Mouse (Mus musculus) layer of hippocampus, adult 9-10 months (tissue): ENCODE data around the gene A730049H05Rik.

Experiments used
- DNase-seq: peaks from one replicate; pipeline ENCODE4 v3.0.0; 2022; ENCODE audit warnings: low spot score

Gene A730049H05Rik

GRCm38 (mm10) chr6:92879700-92880265 lies 63.5 kb downstream of the A730049H05Rik start:
- DNase-seq: no peak

DNA sequence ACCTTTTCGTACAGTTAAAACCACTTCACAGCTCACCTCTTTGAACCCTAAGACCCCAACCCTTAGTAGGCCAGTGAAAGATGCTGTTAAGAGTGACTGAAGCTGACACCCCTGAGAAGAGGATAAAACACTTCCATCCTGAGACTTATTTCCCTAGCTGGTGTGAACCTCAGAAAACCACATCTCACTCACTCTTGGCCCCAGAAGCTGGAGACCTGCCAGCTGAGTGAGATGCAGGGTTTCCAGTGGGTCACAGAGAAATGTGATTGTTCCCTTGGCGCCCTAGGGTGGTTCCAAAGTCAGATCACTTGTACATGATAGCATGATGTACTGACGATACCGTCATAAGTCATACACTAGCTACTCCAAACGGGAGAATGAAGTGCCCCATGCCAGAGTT lies 66.2 kb downstream of the A730049H05Rik start:
- no peak for DNase-seq

- DNase-seq: no peak
Measured at GRCm38 (mm10) chr6:92883131-92883900, 67.0 kb downstream of the A730049H05Rik start.

GRCm38 (mm10) chr6:92891535-92891934 lies 75.3 kb downstream of the A730049H05Rik start:
- no peak for DNase-seq
